Mouse (Mus musculus) forebrain, embryonic 15.5 days (tissue): Measurements from ENCODE around the gene Synj2bp. TPM values are rescaled to one million over a fixed set of nuclear protein-coding genes. Genes with fewer than 3 reads are reported as not detected.
"Not testable (repeated sequence)": the region's sequence is repeated elsewhere in the genome, so short reads cannot be mapped to it uniquely, and the experiment has no call there.

Experiments
- ATAC-seq: fragments of 200-750 bp; cut with Nextera tagmentation; replicated peaks from 2 replicates; pipeline ENCODE4 v1.8.0; 2017; ENCODE audit warnings: mild to moderate bottlenecking, moderate TSS enrichment, moderate library complexity
- H3K27ac ChIP-seq: fragments of 300-500 bp; sonication (generic); replicated peaks from 2 replicates; pipeline ENCODE4 v1.5.1; 2015; ENCODE audit warnings: mild to moderate bottlenecking, inconsistent platforms
- H3K27me3 ChIP-seq: fragments of 300-500 bp; sonication (generic); 2 replicates; pipeline ENCODE4 v1.6.1; 2015; ENCODE audit warnings: inconsistent platforms
- H3K36me3 ChIP-seq: fragments of 300-500 bp; sonication (generic); 2 replicates; pipeline ENCODE4 v1.6.1; 2015; ENCODE audit warnings: mild to moderate bottlenecking, inconsistent platforms
- H3K4me1 ChIP-seq: fragments of 300-500 bp; sonication (generic); 2 replicates; pipeline ENCODE4 v1.6.1; 2015; ENCODE audit warnings: inconsistent platforms
- H3K4me2 ChIP-seq: fragments of 300-500 bp; sonication (generic); replicated peaks from 2 replicates; pipeline ENCODE4 v1.6.1; 2015; ENCODE audit warnings: mild to moderate bottlenecking, inconsistent platforms
- H3K4me3 ChIP-seq: fragments of 300-500 bp; sonication (generic); 2 replicates; pipeline ENCODE4 v1.5.1; 2015; ENCODE audit warnings: mild to moderate bottlenecking, inconsistent platforms
- H3K9ac ChIP-seq: fragments of 300-500 bp; sonication (generic); replicated peaks from 2 replicates; pipeline ENCODE4 v1.6.1; 2015; ENCODE audit warnings: mild to moderate bottlenecking, inconsistent platforms
- H3K9me3 ChIP-seq: fragments of 300-500 bp; sonication (generic); 2 replicates; pipeline ENCODE4 v1.6.1; 2016; ENCODE audit warnings: inconsistent platforms
- WGBS: fragments of 180-500 bp; shearing (Covaris S2); methylation state at CpG from one replicate; pipeline ENCODE4 v1.1.7; 2015; ENCODE audit warnings: mixed read lengths; 5-methylcytosine and 5-hydroxymethylcytosine counted together
- polyA plus RNA-seq: library from polyadenylated mRNA; unstranded; fragments of >200 nt; fragmentation: Nextera tagmentation; extraction: Ambion mirVana; gene quantifications from 2 replicates; pipeline ENCODE4 v1.2.1, GENCODE M21; 2015

Gene Synj2bp
- polyA plus RNA-seq, 1 experiment from 2014 or later = 32.3 TPM

- peak overlapping the region; percentile 72 for H3K9ac ChIP-seq
- WGBS = 2% methylated on average over 7 of the region's 7 CpGs
- H3K9me3 ChIP-seq = no peaks in the 10 kb centered on the region
- peak overlapping the region; percentile 89 for H3K4me3 ChIP-seq
- no peak for ATAC-seq
- H3K36me3 ChIP-seq = 0 out of 2 replicates have a peak, but pooled peaks cover 2% of the 10 kb centered on the region
- no peaks in the 10 kb centered on the region for H3K27me3 ChIP-seq
- peaks cover 9% of the 10 kb centered on the region for H3K4me1 ChIP-seq
- peak overlapping the region; percentile 65 for H3K4me2 ChIP-seq
- peak overlapping the region; percentile 97; the same call in 1 of the 2 replicates for H3K27ac ChIP-seq
Observed at GRCm38 (mm10) chr12:81484212-81484611, 48.5 kb downstream of the Synj2bp start.

DNA sequence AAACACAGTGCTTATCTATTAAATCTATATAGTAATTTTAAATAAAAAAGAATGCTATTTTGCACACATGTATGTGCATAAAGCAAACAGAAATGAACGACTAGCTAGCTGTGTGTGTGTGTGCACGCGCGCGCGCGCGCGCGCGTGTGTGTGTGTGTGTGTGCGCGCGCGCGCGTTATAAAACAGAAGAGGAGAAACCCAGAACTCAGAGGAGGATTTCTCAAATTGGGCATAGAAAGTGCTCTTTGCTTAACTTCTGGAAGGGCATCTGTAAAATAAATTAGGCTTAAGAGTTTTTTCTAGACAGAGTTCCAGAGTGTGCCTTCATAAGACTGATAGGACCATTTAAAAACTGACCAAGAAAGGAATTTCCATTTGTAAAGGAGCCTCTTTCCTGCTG lies 49.1 kb downstream of the Synj2bp start:
- H3K4me3 ChIP-seq = peak overlapping the region; percentile 89
- H3K27ac ChIP-seq = peak overlapping the region; percentile 40; the same call in 1 of the 2 replicates
- ATAC-seq = no peak

GRCm38 (mm10) chr12:81459051-81459450 lies 73.7 kb downstream of the Synj2bp start:
- H3K27ac ChIP-seq, H3K4me1 ChIP-seq, ATAC-seq, H3K4me2 ChIP-seq, H3K9me3 ChIP-seq, H3K27me3 ChIP-seq, H3K36me3 ChIP-seq, H3K4me3 ChIP-seq, H3K9ac ChIP-seq: not testable (repeated sequence)
- WGBS = 97% methylated on average over 7 of the region's 7 CpGs

More for the DNA sequence above, 49.1 kb downstream of the Synj2bp start:
- H3K9ac ChIP-seq = peak overlapping the region; percentile 42
- H3K36me3 ChIP-seq = 0 out of 2 replicates have a peak, but pooled peaks cover 2% of the 10 kb centered on the region
- H3K4me1 ChIP-seq = peaks cover 9% of the 10 kb centered on the region
- H3K27me3 ChIP-seq = no peaks in the 10 kb centered on the region
- 50% methylated on average over 17 of the region's 17 CpGs for WGBS
- H3K9me3 ChIP-seq = no peaks in the 10 kb centered on the region
- peak overlapping the region; percentile 65 for H3K4me2 ChIP-seq

Other genes with a start within 250 kb of the Synj2bp start
- 4.7 and 5.1 TPM in 2 replicates for gene Slc8a3, start 199.7 kb downstream of the Synj2bp start, polyA plus RNA-seq
- 0.29 and 0.33 TPM in 2 replicates for gene Gm4787, start 153.4 kb downstream of the Synj2bp start, polyA plus RNA-seq
- 0.24 and 0.33 TPM in 2 replicates for gene Adam4, start 111.0 kb downstream of the Synj2bp start, polyA plus RNA-seq
- gene Cox16, start 47.8 kb downstream of the Synj2bp start, polyA plus RNA-seq = 110 and 121 TPM in 2 replicates
- gene Gm20498, start within 50 bp of the Synj2bp start, polyA plus RNA-seq = 26.8 and 31.7 TPM in 2 replicates
- gene Adam21, start 35.6 kb upstream of the Synj2bp start, polyA plus RNA-seq = 0.50 and 0.70 TPM in 2 replicates
- 51.4 and 54.8 TPM in 2 replicates for gene Med6, start 62.1 kb upstream of the Synj2bp start, polyA plus RNA-seq
- 17.5 and 18.7 TPM in 2 replicates for gene Ttc9, start 98.3 kb upstream of the Synj2bp start, polyA plus RNA-seq
- gene Map3k9, start 248.3 kb upstream of the Synj2bp start, polyA plus RNA-seq = 7.1 and 7.9 TPM in 2 replicates